Mouse (Mus musculus) neural tube, embryonic 11.5 days (tissue): ENCODE results near the gene Fbxl17. TPM values are rescaled to one million over a fixed set of nuclear protein-coding genes. Genes with fewer than 3 reads are reported as not detected.

Experiments
- ATAC-seq: fragments of 200-750 bp; cut with Nextera tagmentation; 2 replicates; pipeline ENCODE4 v1.8.0; 2017; ENCODE audit warnings: moderate number of reproducible peaks, mild to moderate bottlenecking, moderate TSS enrichment, moderate library complexity; ENCODE audit not compliant: insufficient read depth, low FRiP score, low TSS enrichment
- DNase-seq: peaks from one replicate; pipeline ENCODE4 v3.0.0-alpha.2; 2015; ENCODE audit warnings: low spot score
- H3K27ac ChIP-seq: fragments of 300-500 bp; sonication (generic); 2 replicates; pipeline ENCODE4 v1.5.1; 2014; ENCODE audit warnings: low read depth, mild to moderate bottlenecking, low read length
- H3K27me3 ChIP-seq: fragments of 300-500 bp; sonication (generic); 2 replicates; pipeline ENCODE4 v1.6.1; 2014; ENCODE audit warnings: mild to moderate bottlenecking, low read length, mixed read lengths; ENCODE audit not compliant: control insufficient read depth, insufficient read depth
- H3K36me3 ChIP-seq: fragments of 300-500 bp; sonication (generic); 2 replicates; pipeline ENCODE4 v1.6.1; 2014; ENCODE audit warnings: mild to moderate bottlenecking, low read length, moderate library complexity, mixed read lengths; ENCODE audit not compliant: control insufficient read depth, insufficient read depth
- H3K4me1 ChIP-seq: fragments of 300-500 bp; sonication (generic); 2 replicates; pipeline ENCODE4 v1.6.1; 2014; ENCODE audit warnings: low read length, mixed read lengths; ENCODE audit not compliant: control insufficient read depth, insufficient read depth
- H3K4me2 ChIP-seq: fragments of 300-500 bp; sonication (generic); 2 replicates; pipeline ENCODE4 v1.6.1; 2014; ENCODE audit warnings: low read depth, mild to moderate bottlenecking, moderate library complexity
- H3K4me3 ChIP-seq: fragments of 300-500 bp; sonication (generic); 2 replicates; pipeline ENCODE4 v1.5.1; 2014; ENCODE audit warnings: low read depth, low read length
- H3K9ac ChIP-seq: fragments of 300-500 bp; sonication (generic); 2 replicates; pipeline ENCODE4 v1.6.1; 2014; ENCODE audit warnings: mild to moderate bottlenecking, low read length
- H3K9me3 ChIP-seq: fragments of 300-500 bp; sonication (generic); 2 replicates; pipeline ENCODE4 v1.6.1; 2016; ENCODE audit warnings: low read length; ENCODE audit not compliant: control insufficient read depth
- WGBS: fragments of 180-500 bp; shearing (Covaris S2); extraction: QIAGEN DNeasy Blood & Tissue Kit; methylation state at CpG from one replicate; pipeline ENCODE4 v1.1.7; 2014; 5-methylcytosine and 5-hydroxymethylcytosine counted together
- polyA plus RNA-seq: library from polyadenylated mRNA; unstranded; fragments of >200 nt; fragmentation: Nextera tagmentation; extraction: Ambion mirVana; gene quantifications from 2 replicates; pipeline ENCODE4 v1.2.1, GENCODE M21; 2014

Gene Fbxl17
- polyA plus RNA-seq, 1 experiment from 2014 or later, result 7.8 TPM

DNA sequence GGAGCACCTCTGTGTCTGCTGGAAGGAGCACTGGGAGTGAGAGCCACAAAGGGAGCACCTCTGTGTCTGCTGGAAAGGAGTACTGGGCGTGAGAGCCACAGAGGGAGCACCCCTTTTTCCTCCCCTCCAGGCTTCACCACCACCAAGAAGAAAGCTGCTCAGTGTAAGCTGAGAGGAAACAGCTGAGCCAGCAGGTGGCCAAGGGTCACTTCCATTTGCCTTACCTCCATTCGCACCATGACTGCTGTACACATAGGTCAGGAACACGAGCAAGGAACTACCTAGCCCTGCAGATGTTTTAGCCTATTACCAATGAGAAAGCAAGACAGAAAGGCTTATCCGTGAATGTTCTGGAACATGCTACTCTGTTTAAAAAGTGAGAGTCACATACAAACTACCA, 10.3 kb downstream of the Fbxl17 start:
- no peaks in the 10 kb centered on the region for H3K27me3 ChIP-seq
- H3K4me2 ChIP-seq, result no peak overlapping the region
- H3K36me3 ChIP-seq, result no peaks in the 10 kb centered on the region; the same call in 1 of the 2 replicates
- H3K4me3 ChIP-seq, result no peak overlapping the region
- H3K9ac ChIP-seq, result no peak overlapping the region
- ATAC-seq, result no peak
- no peak overlapping the region for H3K27ac ChIP-seq
- H3K4me1 ChIP-seq, result no peaks in the 10 kb centered on the region; the same call in 1 of the 2 replicates
- 77% methylated on average over 4 of the region's 4 CpGs for WGBS
- DNase-seq, result no peak
- no peaks in the 10 kb centered on the region for H3K9me3 ChIP-seq

DNA sequence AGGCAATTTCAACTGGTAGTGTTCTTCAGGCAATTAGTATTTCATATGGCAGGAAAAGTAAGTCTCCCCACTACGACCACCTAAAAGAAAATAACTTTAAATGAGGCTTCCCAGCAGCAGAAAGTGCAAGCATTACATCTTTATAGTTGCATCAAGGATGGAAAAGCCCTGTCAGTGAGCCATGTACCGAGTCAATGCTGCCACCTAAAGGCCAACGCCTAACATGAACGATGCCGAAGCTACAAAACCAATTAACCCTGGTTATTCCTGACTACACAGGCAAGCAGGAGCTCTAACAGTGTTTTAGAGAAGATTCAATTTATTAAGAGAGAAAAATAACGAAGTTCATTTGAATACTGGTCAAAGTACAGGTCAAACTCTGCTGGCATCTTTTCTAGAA, 32.0 kb downstream of the Fbxl17 start:
- ATAC-seq, result no peak; the same call in 1 of the 2 replicates
- H3K36me3 ChIP-seq, result no peaks in the 10 kb centered on the region
- WGBS, result 12% methylated on average over 6 of the region's 6 CpGs

DNA sequence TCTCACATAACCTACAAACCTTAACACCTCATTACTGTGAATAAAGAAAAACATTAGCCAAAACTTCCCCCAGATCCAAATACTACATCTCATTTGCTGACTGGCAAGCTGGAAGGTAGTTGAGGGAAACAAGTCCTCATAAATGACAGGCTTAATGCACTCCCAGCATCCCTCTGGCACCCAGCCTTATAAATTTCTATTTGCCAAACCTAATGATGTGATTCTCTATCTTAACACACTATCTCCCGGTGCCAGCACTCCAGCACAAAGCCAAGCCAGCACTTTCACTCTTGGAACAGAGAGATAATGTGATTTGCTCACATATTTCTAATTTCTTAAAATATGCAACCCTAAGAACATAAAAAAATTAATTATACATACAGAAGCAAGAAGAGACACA, 34.6 kb downstream of the Fbxl17 start:
- no peak overlapping the region for H3K4me3 ChIP-seq
- H3K4me2 ChIP-seq, result no peak overlapping the region
- no peak overlapping the region for H3K27ac ChIP-seq
- H3K4me1 ChIP-seq, result no peaks in the 10 kb centered on the region
- H3K9me3 ChIP-seq, result no peaks in the 10 kb centered on the region
- ATAC-seq (no peak), DNase-seq (no peak)
- no peaks in the 10 kb centered on the region for H3K36me3 ChIP-seq
- WGBS, result 86% methylated on average over 1 of the region's 1 CpGs
- no peak overlapping the region for H3K9ac ChIP-seq
- no peaks in the 10 kb centered on the region for H3K27me3 ChIP-seq

More for the DNA sequence above, 32.0 kb downstream of the Fbxl17 start:
- DNase-seq, result peak; percentile 69
- H3K4me2 ChIP-seq, result no peak overlapping the region
- no peak overlapping the region for H3K27ac ChIP-seq
- H3K9ac ChIP-seq, result no peak overlapping the region
- H3K9me3 ChIP-seq, result no peaks in the 10 kb centered on the region
- H3K27me3 ChIP-seq, result no peaks in the 10 kb centered on the region
- no peaks in the 10 kb centered on the region for H3K4me1 ChIP-seq
- H3K4me3 ChIP-seq, result no peak overlapping the region

DNA sequence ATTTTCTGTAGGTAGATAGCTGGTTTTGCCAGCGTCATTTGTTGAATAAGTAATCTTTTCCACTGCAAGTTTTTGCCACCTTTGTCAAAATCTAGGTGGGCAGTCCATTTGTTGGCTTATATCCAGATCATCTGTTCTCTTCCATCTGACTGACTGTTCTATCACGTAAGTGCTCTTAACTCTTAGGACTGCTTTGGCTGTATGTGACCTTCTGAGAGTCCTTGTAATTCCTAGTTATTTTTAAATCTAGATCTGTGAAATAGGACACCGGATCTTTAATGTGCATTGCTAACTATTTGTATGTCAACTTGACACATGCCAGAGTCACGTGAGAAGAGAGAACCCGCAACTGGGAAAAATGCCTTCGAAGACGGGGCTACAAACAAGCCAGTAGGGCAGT, 37.3 kb downstream of the Fbxl17 start:
- no peaks in the 10 kb centered on the region for H3K4me1 ChIP-seq
- no peaks in the 10 kb centered on the region for H3K9me3 ChIP-seq
- WGBS, result 91% methylated on average over 7 of the region's 7 CpGs
- no peak overlapping the region for H3K4me3 ChIP-seq
- ATAC-seq, result no peak
- no peak overlapping the region for H3K4me2 ChIP-seq
- H3K9ac ChIP-seq, result no peak overlapping the region
- H3K27me3 ChIP-seq, result no peaks in the 10 kb centered on the region
- DNase-seq, result no peak
- no peak overlapping the region for H3K27ac ChIP-seq
- no peaks in the 10 kb centered on the region for H3K36me3 ChIP-seq

DNA sequence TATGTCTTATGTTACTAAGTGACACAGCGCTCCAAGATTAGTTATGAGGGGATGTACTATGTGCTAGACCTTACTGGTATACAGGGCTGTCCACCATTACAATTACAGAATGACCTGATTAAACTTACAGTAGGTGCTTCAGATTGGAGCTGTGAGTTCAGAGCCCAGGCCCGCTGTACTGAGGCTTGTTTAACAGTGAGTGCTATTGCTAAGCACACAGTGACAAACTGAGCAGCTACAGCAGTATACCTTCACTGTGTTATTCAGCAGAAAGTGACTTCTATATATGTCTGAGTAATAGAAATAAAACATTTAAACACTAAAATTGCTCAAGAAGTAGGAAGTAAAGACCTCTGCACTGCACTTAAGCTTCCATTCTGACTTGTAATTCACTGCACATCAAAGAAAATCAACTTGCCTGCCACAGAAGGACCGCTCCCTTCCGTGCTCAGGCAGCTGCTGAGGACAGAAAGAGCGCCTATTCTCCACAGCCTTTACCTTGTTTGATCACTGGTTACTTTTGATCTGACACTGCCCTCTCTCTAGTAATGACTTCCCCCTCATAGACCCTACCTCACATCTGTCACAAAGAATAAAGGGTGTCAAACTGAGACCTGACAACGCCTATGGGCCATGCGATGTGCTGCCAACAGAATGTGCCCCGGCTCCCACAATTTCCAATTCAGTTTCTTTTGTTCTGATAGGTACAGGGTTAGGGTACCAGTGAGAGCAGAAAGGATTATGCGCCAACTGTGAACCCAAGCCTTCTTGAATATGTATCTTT, 39.9 kb downstream of the Fbxl17 start:
- no peak for ATAC-seq

DNA sequence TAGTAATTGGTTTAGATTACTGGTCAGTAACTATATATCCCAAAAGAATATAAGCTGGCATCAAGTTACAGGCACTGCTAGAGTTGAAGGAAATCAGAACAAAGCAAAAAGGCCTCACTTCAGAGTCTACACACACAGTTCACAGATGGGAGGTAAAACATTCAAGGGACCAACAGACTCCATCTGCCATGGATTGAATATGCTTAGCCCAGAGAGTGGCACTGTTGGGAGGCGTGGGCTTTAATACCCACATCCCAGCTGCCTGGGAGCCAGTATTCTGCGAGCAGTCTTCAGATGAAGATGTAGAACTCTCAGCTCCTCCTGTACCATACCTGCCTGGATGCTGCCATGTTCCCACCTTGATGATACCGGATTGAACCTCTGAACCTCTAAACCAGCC, 41.8 kb downstream of the Fbxl17 start:
- no peak overlapping the region for H3K4me2 ChIP-seq
- no peak overlapping the region for H3K9ac ChIP-seq
- H3K4me1 ChIP-seq, result no peaks in the 10 kb centered on the region
- no peaks in the 10 kb centered on the region for H3K9me3 ChIP-seq
- DNase-seq (no peak), ATAC-seq (no peak)
- no peaks in the 10 kb centered on the region for H3K27me3 ChIP-seq
- 92% methylated on average over 3 of the region's 3 CpGs for WGBS
- no peak overlapping the region for H3K27ac ChIP-seq
- H3K36me3 ChIP-seq, result no peaks in the 10 kb centered on the region
- H3K4me3 ChIP-seq, result no peak overlapping the region

More for the DNA sequence above, 39.9 kb downstream of the Fbxl17 start:
- DNase-seq, result no peak
- H3K27me3 ChIP-seq, result no peaks in the 10 kb centered on the region
- no peak overlapping the region for H3K4me3 ChIP-seq
- H3K36me3 ChIP-seq, result no peaks in the 10 kb centered on the region
- 46% methylated on average over 9 of the region's 9 CpGs for WGBS
- H3K9ac ChIP-seq, result no peak overlapping the region
- H3K9me3 ChIP-seq, result no peaks in the 10 kb centered on the region
- H3K4me2 ChIP-seq, result no peak overlapping the region
- no peak overlapping the region for H3K27ac ChIP-seq
- no peaks in the 10 kb centered on the region for H3K4me1 ChIP-seq

DNA sequence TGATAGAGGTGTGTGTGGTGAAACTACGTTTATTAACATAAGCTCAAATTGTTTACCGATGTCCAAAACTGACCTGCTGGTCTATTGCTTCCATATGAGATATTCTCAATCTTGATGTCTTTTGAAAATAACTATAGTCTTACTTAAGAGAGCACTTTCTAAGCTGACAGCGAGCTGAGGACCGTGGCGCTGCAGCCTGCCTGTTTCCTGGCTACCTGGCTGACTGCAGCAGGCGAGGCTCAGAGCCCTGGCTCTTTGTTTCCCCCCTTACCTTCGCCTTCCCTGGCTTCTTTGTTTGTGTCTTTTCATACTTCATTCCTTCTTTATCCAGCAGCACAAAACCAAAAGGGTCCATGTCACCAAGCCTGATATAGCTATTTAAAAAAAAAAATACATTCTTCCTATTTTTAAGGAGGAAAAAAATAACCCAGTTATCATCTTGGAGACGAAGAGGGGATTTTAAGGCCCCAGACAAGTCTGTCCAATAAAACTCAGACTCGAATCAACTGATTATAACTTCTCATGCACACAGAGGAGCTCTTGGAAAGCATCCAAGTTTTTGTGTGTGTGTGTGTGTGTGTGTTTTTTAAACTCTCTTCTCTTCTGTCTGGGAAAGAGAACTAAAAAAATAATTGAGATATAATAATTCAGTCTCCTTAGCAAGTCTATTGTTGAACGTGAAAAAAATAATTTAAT, 48.4 kb downstream of the Fbxl17 start:
- H3K27ac ChIP-seq, result no peak overlapping the region
- no peak overlapping the region for H3K9ac ChIP-seq
- H3K4me1 ChIP-seq, result no peaks in the 10 kb centered on the region
- no peaks in the 10 kb centered on the region for H3K9me3 ChIP-seq
- H3K36me3 ChIP-seq, result no peaks in the 10 kb centered on the region
- H3K4me3 ChIP-seq, result no peak overlapping the region
- H3K4me2 ChIP-seq, result no peak overlapping the region
- no peak for ATAC-seq
- DNase-seq, result no peak
- no peaks in the 10 kb centered on the region for H3K27me3 ChIP-seq
- 82% methylated on average over 10 of the region's 10 CpGs for WGBS

DNA sequence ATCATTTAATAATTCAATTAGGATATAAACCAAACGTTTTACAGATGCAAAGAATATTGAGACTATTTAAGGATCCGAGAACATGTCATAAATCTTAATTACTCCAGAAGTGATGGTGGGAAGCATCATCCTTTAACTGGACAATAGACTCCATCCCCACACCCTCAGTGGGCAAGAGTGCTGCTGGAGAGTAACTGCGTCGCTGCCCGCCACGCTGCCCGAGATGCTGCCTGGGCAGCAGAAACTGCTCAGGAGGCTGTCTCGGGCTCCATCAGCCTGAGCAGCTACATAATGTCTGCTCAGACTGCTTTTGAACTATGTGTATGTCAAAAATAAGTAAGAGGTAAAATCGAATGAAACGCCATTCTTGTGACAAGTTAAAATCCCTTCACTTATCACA, 52.1 kb downstream of the Fbxl17 start:
- H3K4me3 ChIP-seq, result no peak overlapping the region
- H3K36me3 ChIP-seq, result no peaks in the 10 kb centered on the region
- H3K27ac ChIP-seq, result no peak overlapping the region
- 80% methylated on average over 10 of the region's 10 CpGs for WGBS
- H3K4me1 ChIP-seq, result no peaks in the 10 kb centered on the region
- DNase-seq, result no peak
- H3K9ac ChIP-seq, result no peak overlapping the region
- ATAC-seq, result no peak
- H3K9me3 ChIP-seq, result no peaks in the 10 kb centered on the region
- H3K4me2 ChIP-seq, result no peak overlapping the region
- no peaks in the 10 kb centered on the region for H3K27me3 ChIP-seq
